Mouse (Mus musculus) kidney, embryonic 14.5 days (tissue): Measurements from ENCODE around the gene Mdfic. TPM values are rescaled to one million over a fixed set of nuclear protein-coding genes. Genes with fewer than 3 reads are reported as not detected.
"Not testable (repeated sequence)": the region's sequence is repeated elsewhere in the genome, so short reads cannot be mapped to it uniquely, and the experiment has no call there.

Experiments used
- ATAC-seq: fragments of 200-750 bp; cut with Nextera tagmentation; 2 replicates; pipeline ENCODE4 v1.8.0; 2017; ENCODE audit warnings: moderate number of reproducible peaks, mild to moderate bottlenecking, moderate TSS enrichment, moderate library complexity; ENCODE audit not compliant: low FRiP score, low TSS enrichment
- H3K27ac ChIP-seq: fragments of 300-500 bp; sonication (generic); 2 replicates; pipeline ENCODE4 v1.5.1; 2014; ENCODE audit warnings: low read depth, mild to moderate bottlenecking, low read length, moderate library complexity, mixed read lengths
- H3K27me3 ChIP-seq: fragments of 300-500 bp; sonication (generic); 2 replicates; pipeline ENCODE4 v1.6.1; 2014; ENCODE audit warnings: mild to moderate bottlenecking, low read length; ENCODE audit not compliant: control insufficient read depth, insufficient read depth
- H3K36me3 ChIP-seq: fragments of 300-500 bp; sonication (generic); 2 replicates; pipeline ENCODE4 v1.6.1; 2014; ENCODE audit warnings: low read length, mixed read lengths; ENCODE audit not compliant: control insufficient read depth, insufficient read depth
- H3K4me1 ChIP-seq: fragments of 300-500 bp; sonication (generic); 2 replicates; pipeline ENCODE4 v1.6.1; 2014; ENCODE audit warnings: low read length, mixed read lengths; ENCODE audit not compliant: control insufficient read depth, insufficient read depth
- H3K4me2 ChIP-seq: fragments of 300-500 bp; sonication (generic); replicated peaks from 2 replicates; pipeline ENCODE4 v1.6.1; 2014; ENCODE audit warnings: low read depth, mild to moderate bottlenecking, low read length
- H3K4me3 ChIP-seq: fragments of 300-500 bp; sonication (generic); 2 replicates; pipeline ENCODE4 v1.5.1; 2014; ENCODE audit warnings: mild to moderate bottlenecking, low read length
- H3K9ac ChIP-seq: fragments of 300-500 bp; sonication (generic); 2 replicates; pipeline ENCODE4 v1.6.1; 2014; ENCODE audit warnings: low read depth, mild to moderate bottlenecking, low read length, moderate library complexity
- H3K9me3 ChIP-seq: fragments of 300-500 bp; sonication (generic); 2 replicates; pipeline ENCODE4 v1.6.1; 2016; ENCODE audit warnings: low read length; ENCODE audit not compliant: control insufficient read depth
- WGBS: fragments of 180-500 bp; shearing (Covaris S2); extraction: QIAGEN DNeasy Blood & Tissue Kit; methylation state at CpG from one replicate; pipeline ENCODE4 v1.1.7; 2014; 5-methylcytosine and 5-hydroxymethylcytosine counted together
- polyA plus RNA-seq: library from polyadenylated mRNA; unstranded; fragments of >200 nt; fragmentation: Nextera tagmentation; extraction: Ambion mirVana; gene quantifications from 2 replicates; pipeline ENCODE4 v1.2.1, GENCODE M21; 2014

Mdfic gene
- polyA plus RNA-seq, 1 experiment from 2014 or later: 7.2 TPM

- peak overlapping the region; percentile 66 for H3K4me3 ChIP-seq
- 1% methylated on average over 48 of the region's 60 CpGs for WGBS
- no peaks in the 10 kb centered on the region for H3K9me3 ChIP-seq
- no peaks in the 10 kb centered on the region; the same call in 1 of the 2 replicates for H3K4me1 ChIP-seq
- H3K27ac ChIP-seq: peak overlapping the region; percentile 81
- H3K9ac ChIP-seq: peak overlapping the region; percentile 80
- no peaks in the 10 kb centered on the region for H3K36me3 ChIP-seq
- ATAC-seq: peak; percentile 81
- H3K4me2 ChIP-seq: peak overlapping the region; percentile 71
- H3K27me3 ChIP-seq: no peaks in the 10 kb centered on the region
Measured at GRCm38 (mm10) chr6:15720818-15721715, 606 bp downstream of the Mdfic start.

GRCm38 (mm10) chr6:15721716-15722031 is 1.2 kb downstream of the Mdfic start:
- Histone ChIP-seq H3K4me2 (peak overlapping the region; percentile 71), H3K9me3 (no peaks in the 10 kb centered on the region), H3K4me3 (peak overlapping the region; percentile 66), H3K27me3 (no peaks in the 10 kb centered on the region), H3K27ac (peak overlapping the region; percentile 81; the same call in 1 of the 2 replicates), H3K9ac (peak overlapping the region; percentile 80; the same call in 1 of the 2 replicates), H3K4me1 (no peaks in the 10 kb centered on the region; the same call in 1 of the 2 replicates), H3K36me3 (no peaks in the 10 kb centered on the region)
- no peak; the same call in 1 of the 2 replicates for ATAC-seq
- 28% methylated on average over 5 of the region's 5 CpGs for WGBS

- not testable (repeated sequence) for H3K27ac ChIP-seq, H3K4me3 ChIP-seq, H3K9ac ChIP-seq, ATAC-seq, H3K27me3 ChIP-seq, H3K4me2 ChIP-seq, H3K4me1 ChIP-seq, H3K9me3 ChIP-seq, H3K36me3 ChIP-seq
- 91% methylated on average over 7 of the region's 8 CpGs for WGBS
Measured at GRCm38 (mm10) chr6:15722631-15723030, 2.2 kb downstream of the Mdfic start.

GRCm38 (mm10) chr6:15724304-15724703 is 3.8 kb downstream of the Mdfic start:
- 0 out of 2 replicates have a peak, but pooled peaks have one; percentile 32 for ATAC-seq
- no peaks in the 10 kb centered on the region for H3K27me3 ChIP-seq
- no peaks in the 10 kb centered on the region for H3K9me3 ChIP-seq
- peaks cover 4% of the 10 kb centered on the region; the same call in 1 of the 2 replicates for H3K4me1 ChIP-seq
- no peak overlapping the region for H3K9ac ChIP-seq
- no peak overlapping the region for H3K27ac ChIP-seq
- WGBS: 60% methylated on average over 4 of the region's 4 CpGs
- H3K4me3 ChIP-seq: no peak overlapping the region
- no peak overlapping the region for H3K4me2 ChIP-seq
- no peaks in the 10 kb centered on the region for H3K36me3 ChIP-seq

GRCm38 (mm10) chr6:15726422-15726821 is 6.0 kb downstream of the Mdfic start:
- Histone ChIP-seq H3K36me3 (no peaks in the 10 kb centered on the region), H3K4me1 (peaks cover 4% of the 10 kb centered on the region; the same call in 1 of the 2 replicates), H3K27me3 (no peaks in the 10 kb centered on the region), H3K4me3 (no peak overlapping the region), H3K9me3 (no peaks in the 10 kb centered on the region), H3K9ac (no peak overlapping the region), H3K27ac (no peak overlapping the region), H3K4me2 (no peak overlapping the region)
- 90% methylated on average over 6 of the region's 6 CpGs for WGBS
- ATAC-seq: no peak

- no peaks in the 10 kb centered on the region for H3K9me3 ChIP-seq
- H3K4me3 ChIP-seq: no peak overlapping the region
- H3K27me3 ChIP-seq: no peaks in the 10 kb centered on the region
- WGBS: 40% methylated on average over 4 of the region's 4 CpGs
- no peak overlapping the region for H3K9ac ChIP-seq
- peak; percentile 61; the same call in 1 of the 2 replicates for ATAC-seq
- H3K4me1 ChIP-seq: 0 out of 2 replicates have a peak, but pooled peaks cover 4% of the 10 kb centered on the region
- no peaks in the 10 kb centered on the region for H3K36me3 ChIP-seq
- H3K4me2 ChIP-seq: no peak overlapping the region; the same call in 1 of the 2 replicates
- peak overlapping the region; percentile 43; the same call in 1 of the 2 replicates for H3K27ac ChIP-seq
Measured at GRCm38 (mm10) chr6:15727681-15728410, 7.4 kb downstream of the Mdfic start.

GRCm38 (mm10) chr6:15728844-15729577 is 8.6 kb downstream of the Mdfic start:
- H3K4me2 ChIP-seq: no peak overlapping the region
- 0 out of 2 replicates have a peak, but pooled peaks cover 4% of the 10 kb centered on the region for H3K4me1 ChIP-seq
- H3K36me3 ChIP-seq: no peaks in the 10 kb centered on the region
- 86% methylated on average over 6 of the region's 6 CpGs for WGBS
- no peak overlapping the region for H3K4me3 ChIP-seq
- H3K27me3 ChIP-seq: no peaks in the 10 kb centered on the region
- H3K9me3 ChIP-seq: no peaks in the 10 kb centered on the region
- H3K9ac ChIP-seq: no peak overlapping the region
- peak overlapping the region; percentile 39; the same call in 1 of the 2 replicates for H3K27ac ChIP-seq
- ATAC-seq: no peak

- H3K36me3 ChIP-seq: no peaks in the 10 kb centered on the region
- H3K27me3 ChIP-seq: no peaks in the 10 kb centered on the region
- no peaks in the 10 kb centered on the region for H3K9me3 ChIP-seq
- no peak for ATAC-seq
- 0 out of 2 replicates have a peak, but pooled peaks cover 4% of the 10 kb centered on the region for H3K4me1 ChIP-seq
- H3K4me2 ChIP-seq: no peak overlapping the region
- H3K27ac ChIP-seq: no peak overlapping the region
- H3K9ac ChIP-seq: no peak overlapping the region
- H3K4me3 ChIP-seq: no peak overlapping the region
- 85% methylated on average over 2 of the region's 2 CpGs for WGBS
Measured at GRCm38 (mm10) chr6:15730258-15730657, 9.8 kb downstream of the Mdfic start.
